Mouse (Mus musculus): ENCODE results near the gene Grm4.
A peak's percentile ranks its signal among the peaks of the same experiment; 100 is the strongest.

Grm4 gene

DNA sequence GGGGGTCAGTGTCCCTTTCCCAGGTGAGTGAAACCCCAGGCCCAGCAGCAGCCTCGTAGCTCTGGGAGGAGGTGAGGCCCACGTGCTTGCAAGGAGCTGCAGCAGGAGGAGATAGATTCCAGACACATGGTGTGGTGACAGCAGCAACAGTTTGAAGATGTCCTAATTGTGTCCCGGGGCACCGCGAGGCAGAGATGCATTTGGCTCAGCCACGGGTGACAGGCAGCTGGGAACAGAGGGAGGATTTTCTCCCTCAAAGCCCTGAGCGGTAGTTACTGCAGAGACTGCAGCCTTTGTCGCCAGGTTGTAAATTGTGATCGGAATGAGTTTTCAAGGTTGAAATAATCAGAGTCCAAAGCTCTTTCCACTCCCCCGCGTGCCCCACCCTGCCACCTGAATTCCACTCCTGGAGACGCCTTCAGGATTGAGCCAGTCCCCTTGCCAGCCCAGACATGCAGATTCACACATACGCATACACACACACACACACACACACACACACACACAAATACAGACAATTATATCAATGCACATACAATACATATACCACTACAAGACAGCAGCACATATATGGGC lies 78.6 kb downstream of the Grm4 start:
- DNase-seq: no peak

DNA sequence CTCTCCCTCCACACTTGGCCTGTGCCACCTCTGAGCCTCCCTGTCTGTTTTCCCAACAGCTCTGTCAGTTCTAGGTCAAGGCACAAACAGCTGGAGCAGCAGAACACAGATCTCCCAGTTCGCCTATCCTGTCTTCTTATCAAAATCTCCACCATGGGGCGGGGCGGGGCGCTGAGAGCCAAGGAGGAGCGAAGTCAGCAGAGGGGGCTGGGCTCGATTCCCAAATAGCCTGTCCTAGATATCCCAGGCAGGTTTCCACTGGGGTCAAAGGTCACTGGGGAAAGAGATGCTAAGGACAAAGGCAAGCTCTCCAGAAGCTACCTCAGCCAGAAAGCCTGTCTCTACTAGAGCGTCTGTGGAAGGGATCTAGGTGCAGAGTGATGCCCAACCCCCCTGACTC lies 79.4 kb downstream of the Grm4 start:
- DNase-seq: no peak

DNA sequence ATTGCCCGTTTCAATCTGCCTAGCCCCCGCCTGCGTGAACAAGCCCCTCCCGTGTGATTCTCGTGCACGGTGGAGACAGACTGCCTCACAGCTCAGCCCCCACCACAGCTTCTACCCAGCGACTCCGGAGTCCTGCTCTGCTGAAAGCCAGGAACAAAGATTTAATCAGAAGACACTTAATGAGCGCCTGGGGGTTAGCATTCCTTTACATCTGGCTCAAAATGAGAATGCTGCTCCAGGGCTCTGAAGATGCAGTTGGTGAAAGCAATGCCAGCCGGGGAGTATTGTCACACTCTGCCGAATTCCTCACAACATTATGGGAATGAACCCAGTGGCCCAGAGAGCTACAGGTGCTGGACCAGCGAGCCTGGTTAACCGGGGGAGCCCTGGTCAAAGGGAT lies 85.4 kb downstream of the Grm4 start:
- no peak for DNase-seq

DNA sequence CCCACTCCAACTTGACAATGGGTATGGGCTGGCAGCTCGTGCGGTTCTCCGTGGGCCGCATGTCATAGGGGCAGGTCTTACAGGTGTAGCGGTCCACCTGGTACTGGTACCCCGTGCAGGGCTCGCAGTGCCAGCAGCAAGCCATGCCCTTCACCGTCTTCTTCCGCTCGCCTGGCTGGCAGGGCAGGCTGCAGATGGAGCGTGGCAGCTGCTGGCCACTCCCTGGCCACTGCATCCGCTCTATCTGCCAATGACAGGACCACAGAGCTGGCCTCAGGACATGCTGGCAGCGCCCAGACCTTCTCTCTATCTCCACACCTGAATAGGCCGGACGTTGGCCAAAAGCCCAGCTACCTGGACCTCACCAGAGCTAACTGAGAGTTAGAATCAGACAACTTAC lies 86.0 kb downstream of the Grm4 start:
- no peak for DNase-seq

DNA sequence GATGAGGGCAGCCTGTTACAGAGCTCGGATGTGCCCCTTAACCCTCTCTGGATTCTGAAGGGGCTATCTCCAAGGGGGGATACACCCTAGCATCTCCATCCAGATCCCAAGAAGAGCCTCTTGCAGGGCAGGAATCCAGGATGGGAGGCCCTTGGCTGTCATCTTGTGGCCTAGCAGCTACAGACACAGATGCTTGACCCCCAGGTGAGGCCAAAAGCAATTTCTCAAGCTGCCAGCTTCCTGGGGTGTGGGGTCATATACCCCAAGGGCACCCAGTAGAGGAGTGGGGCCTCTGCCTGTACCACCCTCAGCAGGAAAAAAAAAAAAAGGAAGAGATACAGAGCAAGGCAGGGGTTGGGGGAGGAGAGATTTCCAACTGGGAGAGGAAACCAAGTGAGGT lies 87.1 kb downstream of the Grm4 start:
- DNase-seq: no peak

DNA sequence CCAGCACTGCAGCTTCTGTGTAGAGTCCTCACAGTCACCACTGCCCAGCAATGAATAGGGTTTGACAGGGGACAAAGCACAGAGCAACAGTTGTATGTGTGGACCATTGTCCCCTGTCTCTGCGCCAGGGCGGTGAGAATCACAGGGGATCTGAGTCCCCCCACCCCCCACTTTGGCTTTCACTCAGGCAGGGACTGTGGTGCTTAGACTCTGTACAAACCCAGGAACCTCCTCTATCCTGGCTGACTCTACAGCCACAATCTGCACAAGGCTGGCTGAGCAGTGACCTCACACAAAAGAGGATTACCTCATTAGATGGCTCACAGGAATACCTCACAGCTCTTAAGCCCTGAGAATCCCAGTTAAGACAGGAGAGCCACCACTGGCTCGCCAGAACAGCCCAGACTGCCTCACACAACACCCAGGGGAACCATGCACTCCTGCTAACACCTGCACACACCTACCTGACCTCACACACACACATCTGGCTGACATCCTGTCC lies 88.0 kb downstream of the Grm4 start:
- DNase-seq: no peak

DNA sequence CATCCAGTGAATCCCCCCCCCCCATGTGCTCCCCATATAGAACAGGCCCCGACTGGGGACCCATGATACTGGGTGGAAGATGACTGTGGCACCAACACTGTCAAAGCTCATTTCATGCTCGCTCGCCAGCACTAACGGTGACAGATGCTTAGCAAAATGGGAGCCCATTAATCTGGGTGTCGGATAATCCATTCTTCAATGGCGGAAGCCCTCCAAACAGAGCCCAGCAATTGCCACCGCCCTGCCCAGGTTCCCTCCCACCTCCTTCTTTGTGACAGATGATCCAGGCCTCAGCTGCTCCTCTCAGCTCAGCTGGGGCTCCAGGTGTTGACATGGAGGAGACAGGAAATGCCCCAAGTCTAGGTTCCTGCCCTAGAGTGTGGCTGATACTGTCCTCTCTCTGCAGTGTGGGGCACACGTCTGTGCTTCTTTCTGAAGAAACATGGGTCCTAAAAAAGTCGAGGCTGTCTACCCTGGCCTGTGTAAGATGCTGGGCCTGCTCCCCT lies 89.0 kb downstream of the Grm4 start:
- peak; percentile 54 for DNase-seq

DNA sequence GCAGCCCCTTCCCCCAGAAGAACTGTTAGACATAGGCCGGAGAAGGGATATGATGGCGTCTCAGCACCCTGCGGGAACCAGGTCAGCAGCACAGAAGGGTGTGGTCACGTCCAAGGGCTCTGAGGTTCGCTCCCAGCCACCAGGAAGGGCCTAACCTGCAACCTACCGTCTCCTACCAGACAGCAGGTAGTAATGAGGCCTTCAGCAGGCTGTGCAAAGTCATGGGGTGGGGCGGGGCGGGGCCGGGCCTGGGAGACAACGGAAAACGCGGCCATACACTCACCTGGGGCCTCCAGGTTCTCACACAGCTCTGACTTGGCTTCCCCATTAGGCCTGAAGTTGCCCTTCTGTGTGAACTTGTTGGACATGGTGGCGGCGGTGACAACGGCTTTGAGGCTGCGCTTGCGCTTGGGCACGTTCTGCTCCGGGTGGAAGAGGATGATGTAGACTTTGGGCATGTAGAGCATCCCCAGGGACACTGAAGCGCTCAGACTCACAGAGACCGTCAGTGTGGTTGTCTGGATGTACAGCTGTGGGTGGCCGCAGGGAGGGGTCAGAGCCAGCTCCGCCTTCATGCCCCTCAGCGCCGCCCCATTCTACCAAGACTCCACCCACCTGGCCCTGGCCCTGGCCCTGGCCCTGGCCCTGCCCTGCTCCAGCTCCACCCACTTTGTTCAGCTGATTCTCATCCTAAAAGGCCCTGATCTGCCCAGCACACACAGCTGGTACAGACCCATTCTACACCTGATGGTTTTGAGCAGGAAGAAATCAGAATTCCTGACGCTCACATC lies 90.0 kb downstream of the Grm4 start:
- DNase-seq: no peak

DNA sequence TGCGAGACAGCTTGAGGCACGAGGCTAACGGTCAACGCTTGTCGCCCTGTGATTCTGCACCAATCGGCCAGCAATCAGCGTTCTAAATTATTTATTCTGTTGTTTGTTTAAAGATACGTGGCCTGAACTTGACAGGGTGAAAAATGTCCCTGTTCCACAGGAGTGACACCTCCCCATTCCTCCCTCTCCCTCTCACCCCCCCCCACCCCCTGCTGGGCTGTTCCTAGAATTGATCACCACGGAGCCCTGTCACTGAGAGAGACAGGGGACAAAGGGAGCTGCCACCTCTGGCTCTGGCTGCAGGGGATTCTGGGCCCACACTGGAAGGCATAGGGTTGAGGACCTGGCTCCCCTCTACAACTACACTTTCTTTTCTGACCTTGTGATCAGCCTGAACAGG lies 91.4 kb downstream of the Grm4 start:
- no peak for DNase-seq

DNA sequence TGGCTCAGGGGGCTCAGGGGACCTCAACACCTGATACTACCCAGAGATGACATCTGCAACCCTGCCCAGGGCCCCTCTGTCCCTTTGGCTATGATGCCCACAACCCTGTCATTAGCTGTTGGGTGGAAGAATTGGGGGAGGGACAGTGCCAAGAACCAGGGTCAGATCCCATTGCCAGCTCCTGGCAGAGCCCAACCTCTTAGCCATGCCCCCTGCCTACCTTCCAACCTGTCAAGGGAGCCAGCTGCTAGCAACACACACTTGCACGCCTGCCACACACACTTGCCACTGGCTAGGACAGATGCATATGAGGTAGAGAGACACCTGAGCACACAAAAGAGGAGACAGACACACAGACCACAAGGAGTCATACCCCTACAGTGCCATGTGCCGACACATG lies 96.2 kb downstream of the Grm4 start:
- DNase-seq: no peak

DNA sequence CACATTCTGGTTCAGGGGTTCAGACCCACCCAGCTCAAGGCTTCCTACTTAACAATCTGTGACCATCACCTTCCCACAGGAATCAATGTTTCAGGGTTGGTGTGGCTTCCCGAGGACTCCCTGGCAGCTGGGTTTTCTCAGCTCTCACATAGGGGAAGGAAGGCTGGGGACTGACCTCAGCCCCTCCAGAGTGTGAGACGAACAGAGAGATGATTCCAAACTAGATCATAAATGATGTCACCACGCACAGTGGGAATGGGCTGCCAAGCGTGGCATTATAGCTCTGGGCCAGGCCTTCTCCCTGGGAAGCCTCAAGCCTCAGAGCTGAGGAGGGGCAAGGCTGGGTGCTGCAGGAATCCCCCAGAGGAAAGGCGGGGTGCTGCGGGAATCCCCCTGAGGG lies 96.8 kb downstream of the Grm4 start:
- DNase-seq: no peak

DNA sequence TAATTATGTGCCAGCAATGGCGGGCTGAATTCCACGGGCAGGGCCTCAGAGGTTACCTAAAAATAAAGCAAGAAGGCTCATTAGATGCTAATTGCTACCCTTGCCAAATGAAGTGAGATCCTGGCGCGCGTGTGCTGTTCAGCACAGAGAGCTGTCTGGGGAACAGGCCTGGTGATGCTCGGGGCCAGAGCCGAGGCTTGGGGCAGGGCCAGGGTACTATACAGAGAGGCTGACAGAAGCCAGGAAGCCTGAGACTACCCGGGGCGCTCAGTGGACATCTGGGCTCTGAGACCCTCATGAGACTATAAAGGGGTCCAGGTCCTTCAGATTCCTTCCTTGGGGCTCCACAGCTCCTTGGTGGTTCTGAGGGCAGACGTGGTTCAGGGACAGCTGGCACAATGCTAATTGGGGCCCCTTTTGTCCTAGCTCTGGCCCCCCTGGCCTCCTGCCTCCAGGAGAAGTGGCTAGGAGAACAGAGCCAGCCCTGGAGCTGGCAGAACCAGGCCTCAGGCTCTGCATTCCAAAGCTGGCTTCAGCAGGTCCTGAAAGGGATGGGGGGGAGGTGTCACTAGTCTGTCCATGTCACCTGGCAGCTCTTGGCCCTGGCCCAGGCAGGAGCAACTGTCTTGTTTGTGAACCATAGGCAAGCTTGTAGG lies 98.3 kb downstream of the Grm4 start:
- no peak for DNase-seq

DNA sequence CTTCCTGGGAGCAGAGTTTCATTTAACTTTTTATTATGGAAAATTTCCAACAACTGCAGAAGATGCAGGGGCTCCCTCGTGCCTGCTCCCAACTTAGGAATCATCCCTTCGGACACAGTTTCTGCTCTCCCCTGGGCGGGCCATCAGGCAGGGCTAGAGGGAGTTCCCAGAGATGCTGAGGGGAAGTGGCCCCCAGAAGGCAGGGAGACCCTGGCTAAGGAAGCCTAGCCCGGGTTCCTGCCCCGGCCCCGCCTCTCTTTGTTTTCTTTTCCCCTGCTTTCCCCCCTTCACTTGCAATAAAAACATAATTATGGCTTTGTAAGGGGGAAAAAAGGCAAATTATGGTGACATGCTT lies 98.9 kb downstream of the Grm4 start:
- DNase-seq: no peak

DNA sequence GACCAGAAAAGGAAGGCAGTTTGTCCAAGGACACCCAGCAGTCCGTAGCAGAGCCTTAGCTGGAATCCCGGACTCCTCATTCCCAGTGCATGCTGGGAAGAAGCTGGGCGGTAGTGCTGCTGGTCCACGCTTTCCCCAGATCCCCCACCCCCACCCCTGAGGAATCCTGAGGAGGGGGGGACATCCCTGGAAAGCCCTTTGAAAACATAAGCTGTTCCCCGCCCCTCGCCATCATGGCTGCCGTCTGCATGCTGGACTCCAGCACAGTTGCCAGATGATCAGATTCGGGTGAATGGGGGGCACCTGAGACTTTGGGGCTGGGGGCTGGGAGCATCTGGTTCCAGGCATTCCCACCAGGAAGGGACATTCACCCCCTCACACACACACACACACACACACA lies 99.4 kb downstream of the Grm4 start:
- no peak for DNase-seq

DNA sequence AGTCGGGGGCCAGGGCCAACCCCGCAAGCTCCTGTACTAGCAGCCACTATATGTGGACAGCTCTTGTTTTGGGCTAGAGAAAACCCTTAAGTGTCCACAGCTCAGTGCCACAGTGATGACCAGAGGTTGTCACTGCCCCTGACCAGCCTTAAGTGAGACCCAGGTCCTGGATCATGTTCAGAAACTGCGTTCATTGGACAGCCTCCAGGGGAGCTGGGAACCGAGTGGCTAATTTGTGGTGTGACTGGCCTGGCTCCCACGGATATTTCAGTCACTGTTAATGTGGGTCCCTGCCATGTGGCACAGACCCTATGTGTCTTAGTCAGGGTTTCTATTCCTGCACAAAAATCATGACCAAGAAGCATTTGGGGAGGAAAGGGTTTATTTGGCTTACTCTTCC lies 112.2 kb downstream of the Grm4 start:
- DNase-seq: no peak

DNA sequence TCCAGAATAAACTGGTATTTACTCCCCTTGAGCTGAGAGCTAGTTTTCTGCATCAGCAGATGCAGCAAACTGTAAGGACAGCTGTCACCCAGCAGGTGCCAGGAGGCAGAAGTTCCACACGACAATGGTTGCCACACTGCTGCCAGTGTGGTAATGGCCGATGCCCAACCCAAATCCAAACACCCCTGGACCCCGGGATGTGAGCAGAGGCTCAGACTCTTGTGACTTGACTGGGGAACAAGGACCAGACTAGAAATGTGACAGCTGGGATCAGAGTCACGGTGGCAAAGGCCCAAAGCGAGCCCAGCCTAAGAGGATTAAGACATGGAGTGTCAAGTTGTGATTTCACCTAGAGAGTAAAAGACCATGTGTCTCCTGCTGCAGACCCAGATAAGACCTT lies 112.7 kb downstream of the Grm4 start:
- DNase-seq: no peak

DNA sequence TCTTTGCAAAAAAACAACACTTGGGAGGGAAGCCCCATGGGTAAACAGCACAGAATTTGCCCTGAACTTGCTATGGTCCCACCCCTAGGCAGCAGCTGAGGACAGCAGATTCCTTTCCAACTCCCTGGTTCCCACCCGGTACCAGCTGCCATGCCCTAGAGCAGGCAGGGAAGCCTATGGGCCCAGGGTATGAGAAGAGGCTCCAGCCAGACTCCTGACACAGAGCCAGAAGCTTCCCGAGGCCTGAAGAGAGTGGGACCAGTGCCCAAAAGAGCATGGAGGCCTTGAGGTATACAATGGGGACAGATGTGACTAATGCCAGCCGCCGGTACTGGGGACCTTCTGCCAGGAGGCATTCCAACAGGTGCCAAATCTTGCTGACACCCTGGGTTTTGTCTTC lies 114.2 kb downstream of the Grm4 start:
- no peak for DNase-seq

DNA sequence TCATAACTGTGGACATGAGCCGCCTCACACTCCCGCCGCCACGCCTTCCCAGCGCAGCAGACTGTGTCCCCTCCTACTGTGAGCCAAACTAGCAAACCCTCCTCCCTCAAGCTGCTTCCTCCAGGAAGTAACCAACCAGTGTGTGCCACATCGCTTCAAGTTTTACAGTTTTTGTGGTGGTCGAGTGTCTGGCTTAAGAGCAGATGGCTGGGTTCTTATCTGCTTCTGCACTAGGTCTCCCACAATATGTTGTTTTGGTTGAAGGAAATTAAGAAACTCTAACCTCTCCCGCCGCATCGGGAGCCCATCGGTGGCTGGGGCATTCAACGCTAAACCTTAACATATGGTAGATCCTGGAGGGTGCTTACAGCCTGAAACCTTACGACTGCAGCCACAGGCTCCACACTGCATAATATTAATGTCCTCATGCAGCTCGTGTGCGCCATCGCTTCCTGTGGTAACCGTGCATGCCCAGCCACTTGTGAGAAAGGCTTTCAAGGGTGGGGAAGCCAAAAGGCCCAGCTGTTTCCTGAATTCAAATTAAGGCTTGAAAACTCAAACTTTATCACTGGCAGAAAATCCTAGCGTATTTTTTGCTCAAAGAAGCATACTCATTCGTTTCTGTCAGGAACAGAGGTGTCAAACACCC lies 115.7 kb downstream of the Grm4 start:
- no peak for DNase-seq

DNA sequence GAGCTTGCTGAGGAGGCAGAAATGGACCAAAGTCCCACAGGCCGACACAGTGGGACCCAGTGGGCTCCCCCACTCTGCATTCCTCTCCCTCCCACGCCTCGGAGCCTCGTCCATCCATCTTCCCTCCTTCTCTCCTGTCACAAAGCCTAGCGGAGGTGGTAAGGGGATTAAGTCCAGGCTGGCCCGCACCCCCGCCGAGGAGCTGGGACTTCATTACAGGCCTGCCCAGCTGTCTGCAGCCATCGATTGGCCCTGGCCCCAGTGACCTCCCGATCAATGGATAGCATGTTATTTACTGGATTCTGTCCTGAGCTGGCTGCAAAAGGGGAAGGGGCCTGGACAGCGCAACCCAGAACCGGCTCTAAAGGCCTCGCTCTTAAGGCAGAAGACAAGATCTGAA lies 120.0 kb downstream of the Grm4 start:
- DNase-seq: no peak

DNA sequence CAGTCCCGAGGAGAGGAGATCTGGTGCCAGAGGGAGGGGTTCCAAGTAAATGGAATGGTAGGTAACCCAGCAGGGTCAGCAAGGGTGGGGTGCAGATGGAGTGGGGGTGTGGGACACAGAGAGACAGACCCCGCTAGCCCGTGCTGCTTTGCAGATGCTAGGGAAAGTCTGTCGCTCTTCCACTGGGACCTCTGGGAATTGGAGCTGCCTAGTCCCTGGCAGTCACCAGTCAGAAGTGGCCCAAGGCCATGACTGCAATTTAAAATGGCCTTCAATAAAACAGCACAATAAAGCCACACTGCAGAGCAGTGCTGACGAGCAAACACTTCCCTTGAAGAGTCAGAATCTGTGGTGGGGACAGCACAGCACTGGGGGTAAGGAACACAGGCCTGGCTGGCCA lies 127.3 kb downstream of the Grm4 start:
- DNase-seq: no peak

DNA sequence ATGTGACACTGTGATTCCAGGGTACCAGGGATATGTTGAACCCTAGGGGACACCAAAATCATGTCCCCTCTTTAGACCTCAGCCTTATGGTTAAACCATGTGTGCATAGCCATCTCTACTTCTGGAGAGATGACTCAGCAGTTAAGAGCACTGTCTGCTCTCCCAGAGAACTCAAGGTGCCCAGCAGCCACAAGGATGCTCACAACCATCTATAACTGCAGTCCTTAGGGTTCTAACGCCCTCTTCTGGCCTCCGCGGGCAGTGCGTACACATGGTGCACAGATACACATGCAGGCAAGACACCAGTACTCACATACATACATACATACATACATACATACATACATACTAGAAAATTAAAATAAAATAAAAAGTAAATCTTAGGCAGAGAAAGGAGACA lies 127.8 kb downstream of the Grm4 start:
- no peak for DNase-seq

DNA sequence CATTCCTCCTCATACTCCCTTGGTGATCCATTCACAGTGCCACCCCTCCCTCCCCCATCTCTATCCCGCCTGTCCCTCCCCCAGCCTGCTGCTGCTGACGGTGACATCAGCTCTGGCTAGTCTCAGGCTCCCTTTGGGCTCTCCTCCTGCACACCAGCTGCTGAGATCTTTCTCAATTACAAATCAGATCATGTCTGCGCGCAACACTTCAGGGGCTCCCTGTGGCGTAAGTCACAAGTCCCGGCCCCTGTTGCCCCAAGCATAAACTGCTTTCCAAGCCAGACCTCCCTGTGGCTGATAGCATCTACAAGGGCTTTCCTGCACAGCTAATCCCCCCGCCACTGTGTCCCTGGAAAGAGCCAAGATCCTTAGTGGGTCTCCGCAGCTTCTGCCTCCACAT lies 128.3 kb downstream of the Grm4 start:
- DNase-seq: no peak

DNA sequence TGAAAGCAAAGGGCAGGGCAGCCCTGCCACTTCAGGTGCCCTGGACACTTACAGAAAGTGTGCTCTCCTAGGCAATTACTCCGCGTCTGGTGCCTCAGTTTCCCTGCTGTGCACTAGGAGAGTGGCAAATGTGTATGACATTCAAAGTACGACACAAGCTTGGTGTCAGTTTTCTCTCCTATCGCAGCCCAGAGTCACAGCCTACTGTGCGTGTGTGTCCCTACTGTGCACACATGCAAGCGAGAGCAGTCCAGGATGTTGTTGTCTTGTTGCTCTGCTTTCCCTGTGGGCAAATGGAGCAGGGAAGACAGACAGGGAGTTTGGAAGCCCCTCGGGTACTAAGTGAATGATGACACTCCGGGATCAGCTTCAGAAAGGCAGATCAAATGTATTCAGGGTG lies 131.2 kb downstream of the Grm4 start:
- no peak for DNase-seq
